Mouse (Mus musculus) ES-E14 (cell line): ENCODE results near the gene Rab30.

ENCODE experiments used
- CHD2 ChIP-seq: IDR thresholded peaks from 2 replicates; pipeline ENCODE4 v1.6.1; 2014; ENCODE audit warnings: mild to moderate bottlenecking, low read depth, low read length, inconsistent platforms
- ZC3H11A ChIP-seq: IDR thresholded peaks from 2 replicates; pipeline ENCODE4 v1.6.1; 2012; ENCODE audit warnings: low read depth, mild to moderate bottlenecking, inconsistent platforms, low read length, borderline replicate concordance
- ZNF384 ChIP-seq: IDR thresholded peaks from 2 replicates; pipeline ENCODE4 v1.6.1; 2012; ENCODE audit warnings: low read depth, low read length, inconsistent platforms

DNA sequence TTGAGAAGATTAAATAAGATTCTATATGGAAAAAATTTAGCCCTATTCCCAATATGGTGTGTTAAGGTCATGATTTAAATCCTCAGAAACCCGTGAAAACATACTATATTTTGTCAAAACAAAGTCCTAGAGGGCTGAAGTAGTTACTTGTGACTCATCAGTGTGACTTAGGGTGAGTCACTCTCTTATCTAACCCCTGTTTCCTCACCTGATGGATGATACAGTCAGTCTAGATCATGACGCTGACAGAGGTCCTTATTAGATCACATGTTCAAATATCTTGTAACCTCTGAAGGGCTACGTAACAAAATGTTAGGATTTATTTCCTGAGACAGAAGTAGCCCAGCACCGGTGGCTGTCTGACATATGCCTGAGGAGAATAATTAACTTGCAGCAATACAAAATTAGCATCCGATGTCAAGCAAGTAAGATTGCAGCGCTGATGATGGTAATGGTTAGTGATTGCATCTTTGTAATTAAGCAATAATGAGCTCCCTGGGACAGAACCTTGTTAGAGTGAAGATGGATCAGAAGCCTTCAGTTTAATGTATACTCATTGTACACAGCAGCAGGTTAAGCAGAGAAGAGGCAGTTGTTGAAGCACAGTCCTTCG is 70.4 kb downstream of the Rab30 start:
- TF ChIP-seq ZNF384: no peak
- TF ChIP-seq ZC3H11A: no peak
- no peak for TF ChIP-seq CHD2
